Mouse (Mus musculus) liver, embryonic 14.5 days (tissue): ENCODE data around the gene Slc37a1. TPM values are rescaled to one million over a fixed set of nuclear protein-coding genes. Genes with fewer than 3 reads are reported as not detected.

ENCODE experiments used
- ATAC-seq: fragments of 200-750 bp; cut with Nextera tagmentation; 2 replicates; pipeline ENCODE4 v1.8.0; 2017; ENCODE audit warnings: moderate number of reproducible peaks, mild to moderate bottlenecking, moderate library complexity; ENCODE audit not compliant: insufficient read depth
- DNase-seq, 3 experiments: peaks; one replicate each; pipeline ENCODE4 v3.0.0-alpha.2; 2012 to 2013; ENCODE audit warnings: low read depth in 3 of 3, low spot score in 3 of 3
- H3K27ac ChIP-seq: fragments of 300-500 bp; sonication (generic); 2 replicates; pipeline ENCODE4 v1.5.1; 2014; ENCODE audit warnings: moderate library complexity, mild to moderate bottlenecking, control low read depth, inconsistent platforms
- H3K27me3 ChIP-seq: fragments of 300-500 bp; sonication (generic); 2 replicates; pipeline ENCODE4 v1.6.1; 2014; ENCODE audit warnings: mild to moderate bottlenecking, low read length, moderate library complexity; ENCODE audit not compliant: control insufficient read depth, insufficient read depth
- H3K36me3 ChIP-seq: fragments of 300-500 bp; sonication (generic); replicated peaks from 2 replicates; pipeline ENCODE4 v1.6.1; 2014; ENCODE audit warnings: low read depth; ENCODE audit not compliant: control insufficient read depth, insufficient read depth
- H3K4me1 ChIP-seq, 2 experiments: fragments of 200-500 bp in 1 of 2; fragments of 300-500 bp in 1 of 2; sonication (generic) in 1 of 2; replicated peaks; 2 replicates each; pipeline ENCODE4 v1.6.1; 2012 to 2014; ENCODE audit warnings: antibody characterized with exemption in 1 of 2, inconsistent platforms in 1 of 2, low read length in 1 of 2; ENCODE audit not compliant: control insufficient read depth in 2 of 2, insufficient read depth in 2 of 2
- H3K4me2 ChIP-seq: fragments of 300-500 bp; sonication (generic); 2 replicates; pipeline ENCODE4 v1.6.1; 2014; ENCODE audit warnings: low read depth, mild to moderate bottlenecking, control low read depth, moderate library complexity
- H3K4me3 ChIP-seq, 2 experiments: fragments of 200-500 bp in 1 of 2; fragments of 300-500 bp in 1 of 2; sonication (generic) in 1 of 2; 2 replicates each; pipeline ENCODE4 v1.5.1; 2012 to 2014; ENCODE audit warnings: low read depth in 2 of 2, low read length in 2 of 2, mild to moderate bottlenecking in 2 of 2, control low read depth in 1 of 2, inconsistent platforms in 1 of 2, moderate library complexity in 1 of 2; ENCODE audit not compliant: insufficient read depth in 1 of 2
- H3K9ac ChIP-seq: fragments of 300-500 bp; sonication (generic); replicated peaks from 2 replicates; pipeline ENCODE4 v1.6.1; 2014; ENCODE audit warnings: mild to moderate bottlenecking, control low read depth, moderate library complexity
- H3K9me3 ChIP-seq: fragments of 300-500 bp; sonication (generic); 2 replicates; pipeline ENCODE4 v1.6.1; 2016; ENCODE audit warnings: low read length, mixed read lengths; ENCODE audit not compliant: control insufficient read depth
- CTCF ChIP-seq: IDR thresholded peaks from 2 replicates; pipeline ENCODE4 v1.5.1; 2016; ENCODE audit warnings: antibody characterized with exemption, low read depth, control low read depth
- EP300 ChIP-seq: IDR thresholded peaks from 2 replicates; pipeline ENCODE4 v1.6.1; 2016; ENCODE audit warnings: antibody characterized with exemption, low read depth
- WGBS: fragments of 180-500 bp; shearing (Covaris S2); extraction: QIAGEN DNeasy Blood & Tissue Kit; methylation state at CpG from one replicate; pipeline ENCODE4 v1.1.7; 2014; ENCODE audit not compliant: insufficient replicate concordance; 5-methylcytosine and 5-hydroxymethylcytosine counted together
- polyA plus RNA-seq, 2 experiments: library from polyadenylated mRNA; depleted of rRNA in 1 of 2; stranded (reverse) in 1 of 2; unstranded in 1 of 2; fragments of >200 nt; fragmentation: Nextera tagmentation in 1 of 2; extraction: Ambion mirVana in 1 of 2; gene quantifications; 2 replicates each; pipeline versions ENCODE4 v1.2.1 to v1.2.3; 2012 to 2014

The Slc37a1 gene
- polyA plus RNA-seq (2012; rRNA removed) (1.9 and 2.3 TPM in 2 replicates), polyA plus RNA-seq (2014; fragmentation: Nextera tagmentation; extraction: Ambion mirVana) (1.2 and 1.9 TPM in 2 replicates)

DNA sequence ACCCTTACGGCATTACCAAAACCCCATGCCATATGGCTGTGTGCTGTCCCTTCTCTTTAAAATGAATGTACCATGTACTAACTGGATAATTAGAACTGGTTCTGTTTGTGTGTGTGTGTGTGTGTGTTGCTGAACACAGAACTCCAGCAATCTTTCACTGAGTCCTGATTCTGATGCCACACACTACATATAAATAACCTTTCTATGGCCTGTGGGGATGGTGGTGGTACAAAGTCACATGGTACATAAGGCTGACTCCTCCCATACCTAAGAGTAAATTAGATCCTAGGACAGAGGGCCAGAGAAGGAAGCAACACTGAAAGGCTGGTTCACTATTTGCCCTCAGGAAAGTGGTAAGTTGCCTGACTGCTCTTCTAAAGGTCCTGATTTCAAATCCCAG lies at the start of gene Slc37a1:
Gene Slc37a1, plus strand, starts transcription at position 301 of the 400 bp plus-strand sequence.
- H3K4me1 ChIP-seq, result no peaks in the 10 kb centered on the region
- TF ChIP-seq CTCF (no peak), EP300 (no peak)
- ATAC-seq (no peak), DNase-seq (no peak)
- no peaks in the 10 kb centered on the region for H3K36me3 ChIP-seq
- H3K4me2 ChIP-seq, result no peak within 1 kb of the TSS
- no peaks in the 10 kb centered on the region for H3K27me3 ChIP-seq
- H3K4me3 ChIP-seq, result no peak within 1 kb of the TSS
- no peaks in the 10 kb centered on the region for H3K9me3 ChIP-seq
- no peak within 1 kb of the TSS for H3K27ac ChIP-seq
- no peak within 1 kb of the TSS for H3K9ac ChIP-seq
- 88% methylated on average over 1 of the region's 1 CpGs for WGBS

DNA sequence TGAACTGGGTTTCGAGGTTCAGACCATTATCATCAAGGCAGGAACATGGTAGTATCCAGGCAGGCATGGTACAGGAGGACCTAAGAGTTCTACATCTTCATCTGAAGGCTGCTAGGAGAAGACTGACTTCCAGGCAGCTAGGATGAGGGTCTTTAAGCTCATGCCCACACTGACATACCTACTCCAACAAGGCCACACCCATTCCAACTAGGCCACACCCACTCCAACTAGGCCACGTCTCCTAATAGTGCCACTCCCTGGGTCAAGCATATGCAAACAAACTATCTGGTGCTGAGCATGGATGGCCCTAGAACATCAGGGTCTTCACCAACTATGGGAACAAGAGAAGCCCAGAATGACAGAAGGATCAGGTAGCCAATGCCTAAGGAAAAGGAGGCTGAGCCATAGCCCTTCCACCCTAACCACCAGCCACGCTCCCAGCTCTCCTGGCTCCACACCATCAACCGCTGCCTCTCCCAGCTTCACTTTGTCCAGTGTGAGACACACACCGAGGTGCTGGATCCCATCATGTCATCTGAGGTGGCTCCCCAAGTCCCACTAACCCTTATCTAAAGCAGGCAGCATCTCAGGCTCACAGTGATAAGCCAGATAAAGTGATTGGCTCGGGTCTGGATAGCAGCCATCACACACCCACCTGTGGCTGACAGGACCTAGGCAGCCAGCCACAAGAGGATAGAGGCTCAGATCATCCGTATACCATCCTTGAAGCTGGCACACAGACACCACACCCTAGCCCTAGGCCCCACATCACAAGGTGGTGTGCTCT lies 48.2 kb upstream of the Slc37a1 start:
- no peaks in the 10 kb centered on the region for H3K27me3 ChIP-seq
- no peak overlapping the region for H3K4me3 ChIP-seq
- TF ChIP-seq EP300 (no peak), CTCF (no peak)
- peak in 2 of 3 experiments; percentile 41 to 55 for DNase-seq
- H3K36me3 ChIP-seq, result peaks cover 7% of the 10 kb centered on the region; the same call in 1 of the 2 replicates
- 44% methylated on average over 7 of the region's 7 CpGs for WGBS
- ATAC-seq, result peak; percentile 72; the same call in 1 of the 2 replicates
- H3K4me2 ChIP-seq, result no peak overlapping the region
- no peaks in the 10 kb centered on the region for H3K9me3 ChIP-seq
- peaks cover 0 to 7% of the 10 kb centered on the region in 2 experiments; a peak in 2 of 4 replicates for H3K4me1 ChIP-seq
- no peak overlapping the region for H3K9ac ChIP-seq
- H3K27ac ChIP-seq, result no peak overlapping the region

DNA sequence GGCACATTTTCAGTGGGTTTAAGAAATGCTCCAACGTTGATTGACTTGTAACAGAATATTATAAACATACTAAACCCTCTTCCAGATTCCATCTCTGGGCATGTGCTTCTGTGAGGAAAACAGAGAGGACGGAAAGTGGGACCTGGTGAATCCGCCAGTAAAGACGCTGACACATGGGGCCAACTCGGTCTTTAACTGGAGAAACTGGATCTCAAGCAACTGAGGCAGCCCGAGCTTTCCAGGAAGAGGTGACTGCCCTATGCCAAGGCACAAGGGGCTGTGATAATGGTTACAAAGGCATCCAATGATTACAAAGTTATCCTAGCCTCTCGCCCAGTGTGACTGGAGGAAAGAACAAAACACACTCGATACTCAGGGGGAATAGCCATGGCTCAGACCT lies 45.4 kb upstream of the Slc37a1 start:
- Histone ChIP-seq H3K36me3 (peaks cover 7% of the 10 kb centered on the region; the same call in 1 of the 2 replicates), H3K9me3 (no peaks in the 10 kb centered on the region), H3K9ac (no peak overlapping the region), H3K4me2 (no peak overlapping the region), H3K4me3 (no peak overlapping the region), H3K4me1 (peaks cover 0 to 7% of the 10 kb centered on the region in 2 experiments; a peak in 2 of 4 replicates), H3K27ac (no peak overlapping the region), H3K27me3 (no peaks in the 10 kb centered on the region)
- ATAC-seq (no peak), DNase-seq (no peak)
- 77% methylated on average over 8 of the region's 8 CpGs for WGBS
- no peak for TF ChIP-seq CTCF
- TF ChIP-seq EP300, result no peak

DNA sequence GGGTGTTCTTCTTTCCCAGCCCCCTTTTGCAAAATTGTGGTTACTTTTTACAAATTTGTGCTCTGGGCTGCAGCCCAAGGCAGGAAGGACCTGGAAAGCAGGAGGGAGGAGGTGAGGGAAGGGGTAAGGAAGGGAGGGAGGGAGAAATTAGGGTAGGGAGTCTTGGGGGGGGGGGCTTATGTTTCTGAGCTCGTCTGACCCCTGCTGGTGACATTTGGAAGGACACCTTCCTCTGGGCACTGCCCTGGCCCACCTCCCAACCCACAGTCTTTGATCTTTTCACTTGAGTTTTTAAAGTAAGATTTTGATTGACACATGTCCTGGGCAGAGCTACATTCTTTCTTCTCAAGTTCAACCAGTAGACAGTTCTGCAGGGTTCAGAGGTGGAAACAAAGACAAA lies 43.8 kb upstream of the Slc37a1 start:
- 0% methylated on average over 1 of the region's 1 CpGs for WGBS
- Histone ChIP-seq H3K27ac (no peak overlapping the region), H3K36me3 (peaks cover 6% of the 10 kb centered on the region; the same call in 1 of the 2 replicates), H3K27me3 (no peaks in the 10 kb centered on the region), H3K9ac (no peak overlapping the region), H3K4me2 (no peak overlapping the region), H3K4me1 (peaks cover 0 to 11% of the 10 kb centered on the region in 2 experiments; a peak in 2 of 4 replicates), H3K9me3 (no peaks in the 10 kb centered on the region), H3K4me3 (no peak overlapping the region)
- peak; percentile 43 for TF ChIP-seq CTCF
- TF ChIP-seq EP300, result no peak
- ATAC-seq (no peak), DNase-seq (no peak)

- Histone ChIP-seq H3K4me2 (no peak overlapping the region), H3K4me3 (no peak overlapping the region), H3K9ac (no peak overlapping the region), H3K27me3 (no peaks in the 10 kb centered on the region), H3K36me3 (peaks cover 4% of the 10 kb centered on the region; the same call in 1 of the 2 replicates), H3K9me3 (no peaks in the 10 kb centered on the region), H3K4me1 (peaks cover 0 to 4% of the 10 kb centered on the region in 2 experiments; a peak in 1 of 4 replicates), H3K27ac (no peak overlapping the region)
- TF ChIP-seq EP300 (no peak), CTCF (no peak)
- ATAC-seq (no peak), DNase-seq (no peak)
- 17% methylated on average over 5 of the region's 5 CpGs for WGBS
Measured at GRCm38 (mm10) chr17:31245321-31245720, 41.3 kb upstream of the Slc37a1 start.
